Mouse (Mus musculus) kidney, postnatal 36 days (tissue): ENCODE measurements at regions not wholly inside any gene's neighbourhood (a gene's known extent, or its start where the extent isn't known, plus 50 kb on each side); places are given as distances from the start of the nearest gene placed in this dataset.

Experiments used
- DNase-seq, 2 experiments: peaks; one replicate each; pipeline ENCODE4 v3.0.0; 2021 to 2022; ENCODE audit warnings: mixed read lengths in 2 of 2

DNA sequence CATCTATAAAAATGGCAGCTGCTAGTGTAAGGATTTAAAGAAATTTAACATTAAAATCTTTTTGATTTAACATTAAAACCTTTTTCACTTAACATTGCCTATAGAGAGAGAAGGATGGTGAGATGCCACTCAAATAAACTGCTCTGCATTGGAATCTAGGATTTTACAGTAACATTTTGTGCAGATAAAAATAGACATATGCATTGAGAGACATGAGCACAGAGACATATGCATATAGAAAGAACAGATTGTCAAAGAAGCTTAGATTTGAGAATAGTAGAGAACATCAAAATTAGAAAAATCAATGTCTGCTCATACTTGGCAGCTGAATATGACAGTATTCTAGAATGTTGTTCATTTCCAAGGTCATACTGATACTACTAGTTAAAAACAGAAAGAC is 220.2 kb downstream of the Arap2 start:
- DNase-seq, result no peak

DNA sequence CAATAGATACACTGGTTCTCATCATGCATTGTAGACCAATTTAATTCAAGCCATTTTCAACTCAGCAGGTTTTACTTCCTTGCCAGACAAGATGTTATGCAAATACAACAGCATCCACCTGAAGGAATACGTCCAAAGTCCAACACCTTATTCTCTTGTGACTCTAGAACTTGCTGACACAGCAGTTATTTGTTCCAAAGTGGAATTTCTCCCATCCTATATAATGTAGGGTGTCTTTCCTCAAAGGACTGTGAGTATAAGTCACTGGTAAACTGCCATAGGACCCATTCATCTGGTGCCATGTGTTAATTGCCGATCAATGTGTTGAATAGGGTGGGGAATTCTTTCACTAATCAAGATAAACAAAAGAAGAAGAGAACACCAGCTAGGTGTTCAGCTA is 226.7 kb downstream of the Arap2 start:
- no peak for DNase-seq

DNA sequence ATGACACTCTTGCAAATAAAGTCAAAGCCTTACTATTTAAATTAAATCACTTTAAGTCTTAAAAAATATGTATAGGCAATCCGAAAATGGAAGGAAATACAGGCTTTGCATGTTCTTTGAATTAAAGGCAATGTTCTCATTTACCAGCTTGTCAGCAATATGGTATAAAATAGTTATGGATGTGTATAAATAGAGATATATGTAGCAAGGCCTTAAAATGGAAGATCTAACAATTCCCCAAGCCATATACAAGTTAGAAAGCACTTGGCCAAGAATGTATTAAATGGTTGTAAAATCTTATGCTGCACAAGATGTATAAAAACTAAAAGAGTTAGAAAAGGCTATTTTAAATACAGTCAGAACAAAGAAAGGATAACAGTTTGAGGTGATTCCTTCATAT is 254.1 kb downstream of the Arap2 start:
- DNase-seq, result no peak

DNA sequence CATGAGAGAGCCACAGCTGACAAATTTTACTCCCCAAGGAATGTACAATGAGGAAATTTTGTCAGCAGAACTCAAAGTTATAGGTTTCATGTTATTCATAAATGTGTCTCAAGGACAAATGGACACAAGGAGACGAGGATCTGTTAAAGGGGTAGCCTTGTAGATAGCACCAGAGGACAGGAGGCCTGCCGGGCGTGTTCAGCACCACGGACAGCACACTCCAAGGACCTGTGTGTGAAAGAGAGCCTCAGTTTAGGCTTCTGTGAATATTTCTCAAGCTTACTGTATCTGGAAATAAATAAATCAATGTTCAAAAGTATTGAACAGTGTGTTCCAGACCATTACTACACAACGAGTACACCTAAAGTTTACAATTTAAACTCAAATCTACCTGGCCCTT is 282.4 kb downstream of the Arap2 start:
- DNase-seq, result peak; percentile 1 to 67

DNA sequence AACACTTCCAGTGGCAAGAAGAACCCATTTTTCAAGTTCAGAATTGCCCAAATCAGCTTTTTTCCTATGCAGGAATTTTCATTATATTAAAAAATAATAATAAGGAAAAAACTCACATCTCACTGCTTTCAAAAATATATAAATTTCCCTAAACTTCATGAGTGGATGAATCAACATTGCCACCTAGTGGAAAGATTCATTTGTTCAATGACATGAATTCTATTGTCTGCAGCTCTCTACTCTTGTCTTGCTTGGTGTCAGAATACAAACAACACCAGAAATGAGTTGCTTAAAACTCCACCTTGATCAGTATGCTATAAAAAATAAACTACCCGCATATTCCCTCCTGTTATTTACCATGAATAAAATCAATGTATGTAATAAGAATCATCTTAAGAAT is 285.0 kb downstream of the Arap2 start:
- no peak for DNase-seq

DNA sequence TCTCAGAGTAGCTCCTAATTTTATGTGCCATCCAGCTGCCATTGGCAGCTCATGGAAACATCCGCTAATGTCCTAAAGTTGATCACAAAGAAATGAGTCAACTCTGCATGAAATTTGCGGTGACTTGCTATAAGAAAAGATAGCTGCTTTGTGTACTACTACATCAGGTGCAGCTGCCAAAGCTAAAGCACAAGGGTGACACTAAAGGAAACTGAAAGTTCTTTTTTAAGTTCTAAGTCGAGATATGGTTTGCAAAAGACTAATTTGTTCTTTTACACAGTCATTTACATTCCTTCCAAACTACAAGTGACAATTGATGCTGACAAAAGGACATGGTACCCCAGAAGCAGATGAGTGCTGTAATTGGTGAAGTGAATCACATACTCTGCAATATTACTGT is 292.5 kb downstream of the Arap2 start:
- DNase-seq, result no peak

DNA sequence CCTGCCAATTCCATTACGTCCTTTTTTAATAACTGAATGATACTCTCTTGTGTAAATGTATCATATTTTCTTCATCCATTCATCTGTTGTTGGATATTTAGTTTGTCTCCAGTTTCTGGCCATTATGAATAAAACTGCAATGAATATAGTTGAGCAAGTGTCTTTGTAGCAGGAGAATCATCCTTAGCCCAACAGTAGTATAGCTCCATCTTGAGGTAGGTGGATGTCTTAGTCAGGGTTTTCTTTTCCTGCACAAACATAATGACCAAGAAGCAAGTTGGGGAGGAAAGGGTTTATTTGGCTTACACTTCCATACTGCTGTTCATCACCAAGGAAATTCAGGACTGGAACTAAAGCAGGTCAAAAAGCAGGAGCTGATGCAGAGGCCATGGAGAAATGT is 299.2 kb downstream of the Arap2 start:
- DNase-seq, result no peak

DNA sequence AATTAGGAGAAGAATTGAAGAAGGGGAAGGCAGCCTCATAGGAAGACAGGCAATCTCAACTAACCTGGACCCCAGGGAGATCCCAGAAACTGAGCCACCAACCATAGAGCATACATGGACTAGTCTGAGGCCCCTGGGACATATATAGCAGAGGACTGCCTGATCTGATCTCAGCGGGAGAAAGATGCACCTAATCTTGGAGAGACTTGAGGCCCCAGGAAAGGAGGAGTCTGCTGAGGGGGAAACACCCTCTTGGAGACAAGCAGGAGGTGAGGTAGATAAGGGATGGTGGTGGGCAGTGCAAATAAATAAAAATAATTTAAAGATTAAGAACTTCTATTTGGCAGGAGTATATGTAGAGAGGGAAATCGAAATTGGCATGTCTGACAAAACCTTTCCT is 303.4 kb downstream of the Arap2 start:
- no peak for DNase-seq
